Comparison of ENCODE assay signal across 30 mouse cellular contexts in the genomic region with DNA sequence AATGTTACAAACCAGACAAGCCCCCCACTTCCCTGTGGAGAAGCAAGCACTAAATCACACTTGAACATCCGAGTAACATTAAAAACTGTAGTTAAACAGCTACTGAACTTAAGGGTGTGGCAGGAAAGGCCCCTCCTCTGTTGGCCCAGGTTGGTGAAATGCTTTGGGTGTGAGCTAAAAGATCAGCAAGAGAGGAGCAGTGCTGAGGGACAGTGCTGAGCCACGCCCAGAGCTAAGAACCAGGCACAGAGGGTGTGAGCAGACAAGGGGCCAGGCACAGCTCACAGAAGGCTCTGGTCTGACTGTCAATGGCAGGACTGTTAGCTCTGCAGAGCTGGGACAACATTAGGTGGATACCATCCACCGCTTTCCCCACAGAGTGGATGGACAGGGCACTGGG. TPM values are rescaled to one million over a fixed set of nuclear protein-coding genes. Genes with fewer than 3 reads are reported as not detected.
DNase-seq lines count a peak whose midpoint lies in the region; ATAC-seq and TF ChIP-seq lines count a peak whose summit lies in the region.
"Had no signal": no experiment of that assay in that cellular context is flagged by ENCODE, and none has a peak within 500 bp of the region (broad histone marks: within the 10 kb centered on the region; RNA-seq: fewer than 3 reads in every experiment).

No protein-coding gene starts in this region.

- H3K9me3 ChIP-seq in hindbrain, embryonic 13.5 days: no peaks in the 10 kb centered on the region
- H3K9me3 ChIP-seq in hindbrain, embryonic 14.5 days (ENCODE audit: control insufficient read depth, low read length): no peaks in the 10 kb centered on the region
- no peaks in the 10 kb centered on the region for H3K9me3 ChIP-seq in liver, embryonic 14.5 days (ENCODE audit: control insufficient read depth, low read length)
- no peaks in the 10 kb centered on the region for H3K9me3 ChIP-seq in stomach, postnatal 0 days (ENCODE audit: control insufficient read depth, low read length)
- H3K9me3 ChIP-seq: forebrain, embryonic 13.5 days; hindbrain, embryonic 15.5 days; megakaryocyte, embryonic 14.5 days; midbrain, embryonic 15.5 days; stomach, embryonic 15.5 days had no signal

- H3K36me3 ChIP-seq in hindbrain, embryonic 13.5 days: peaks cover 60% of the 10 kb centered on the region
- peaks cover 52% of the 10 kb centered on the region for H3K36me3 ChIP-seq in hindbrain, embryonic 14.5 days (replicated peaks; ENCODE audit: control insufficient read depth, insufficient read depth)
- H3K36me3 ChIP-seq in liver, embryonic 14.5 days (replicated peaks; ENCODE audit: control insufficient read depth, insufficient read depth, low read depth): no peaks in the 10 kb centered on the region
- 0 out of 2 replicates have a peak, but pooled peaks cover 5% of the 10 kb centered on the region for H3K36me3 ChIP-seq in stomach, postnatal 0 days (ENCODE audit: control insufficient read depth, insufficient read depth, low read length)

- H3K4me3 ChIP-seq in hindbrain, embryonic 13.5 days: no peak overlapping the region
- H3K4me3 ChIP-seq in hindbrain, embryonic 14.5 days (replicated peaks; ENCODE audit: low read length): no peak overlapping the region
- H3K4me3 ChIP-seq in liver, embryonic 14.5 days (ENCODE audit: insufficient read depth in 1 of 2, low read depth in 2 of 2, low read length in 2 of 2): no peak overlapping the region
- no peak overlapping the region for H3K4me3 ChIP-seq in stomach, postnatal 0 days (ENCODE audit: low read depth, low read length)
- H3K4me3 ChIP-seq: forebrain, embryonic 13.5 days; hindbrain, embryonic 15.5 days; layer of hippocampus, adult 2 months; megakaryocyte, embryonic 14.5 days; midbrain, embryonic 15.5 days; stomach, embryonic 15.5 days had no signal

- WGBS in hindbrain, embryonic 13.5 days: 82% methylated on average over 3 of the region's 3 CpGs
- 83% methylated on average over 3 of the region's 3 CpGs for WGBS in hindbrain, embryonic 14.5 days
- WGBS in liver, embryonic 14.5 days (ENCODE audit: insufficient replicate concordance): 38% methylated on average over 3 of the region's 3 CpGs
- 53% methylated on average over 3 of the region's 3 CpGs for whole genome bisulfite sequencing in stomach, postnatal 0 days

- H3K27ac ChIP-seq in hindbrain, embryonic 13.5 days: no peak overlapping the region
- H3K27ac ChIP-seq in hindbrain, embryonic 14.5 days: no peak overlapping the region
- H3K27ac ChIP-seq in liver, embryonic 14.5 days: no peak overlapping the region
- no peak overlapping the region for H3K27ac ChIP-seq in stomach, postnatal 0 days (replicated peaks)
- H3K27ac ChIP-seq: forebrain, embryonic 13.5 days; hindbrain, embryonic 15.5 days; layer of hippocampus, adult 2 months; midbrain, embryonic 15.5 days; stomach, embryonic 15.5 days had no signal

- no peak for TF ChIP-seq EP300 in liver, embryonic 14.5 days (IDR thresholded peaks at IDR 0.05; ENCODE audit: low read depth)
- TF ChIP-seq EP300 in stomach, postnatal 0 days (optimal IDR thresholded peaks at IDR 0.05): no peak

- 0 out of 2 replicates have a peak overlapping the region, but pooled peaks have one; percentile 2 for H3K9ac ChIP-seq in hindbrain, embryonic 13.5 days
- H3K9ac ChIP-seq in hindbrain, embryonic 14.5 days: no peak overlapping the region
- no peak overlapping the region for H3K9ac ChIP-seq in liver, embryonic 14.5 days (replicated peaks)
- no peak overlapping the region for H3K9ac ChIP-seq in stomach, postnatal 0 days (ENCODE audit: low read length)
- H3K9ac ChIP-seq: forebrain, embryonic 13.5 days; hindbrain, embryonic 15.5 days; midbrain, embryonic 15.5 days; stomach, embryonic 15.5 days had no signal

- peaks cover 21% of the 10 kb centered on the region for H3K4me1 ChIP-seq in hindbrain, embryonic 13.5 days (replicated peaks)
- peaks cover 16% of the 10 kb centered on the region for H3K4me1 ChIP-seq in hindbrain, embryonic 14.5 days (replicated peaks; ENCODE audit: control insufficient read depth, insufficient read depth, low read length)
- peaks cover 2 to 12% of the 10 kb centered on the region in 2 experiments; a peak in 3 of 4 replicates for H3K4me1 ChIP-seq in liver, embryonic 14.5 days (replicated peaks; ENCODE audit: control insufficient read depth in 2 of 2, insufficient read depth in 2 of 2, low read length in 1 of 2)
- H3K4me1 ChIP-seq in stomach, postnatal 0 days (replicated peaks; ENCODE audit: control insufficient read depth, insufficient read depth): no peaks in the 10 kb centered on the region

- TF ChIP-seq CTCF in liver, embryonic 14.5 days (IDR thresholded peaks at IDR 0.05; ENCODE audit: low read depth): no peak
- TF ChIP-seq CTCF in stomach, postnatal 0 days (IDR thresholded peaks at IDR 0.05; ENCODE audit: low read depth): no peak

- H3K27me3 ChIP-seq in hindbrain, embryonic 13.5 days: peaks cover 5% of the 10 kb centered on the region; the same call in 1 of the 2 replicates
- H3K27me3 ChIP-seq in hindbrain, embryonic 14.5 days (ENCODE audit: control insufficient read depth, insufficient read depth, low read length): no peaks in the 10 kb centered on the region
- H3K27me3 ChIP-seq in liver, embryonic 14.5 days (ENCODE audit: control insufficient read depth, insufficient read depth, low read length): peaks cover 21% of the 10 kb centered on the region
- no peaks in the 10 kb centered on the region for H3K27me3 ChIP-seq in stomach, postnatal 0 days (ENCODE audit: control insufficient read depth, insufficient read depth, low read length)
- H3K27me3 ChIP-seq: forebrain, embryonic 13.5 days had no signal

- no peak for DNase-seq in hindbrain, embryonic 14.5 days (ENCODE audit: low spot score)
- peak in 1 of 3 experiments; percentile 28 for DNase-seq in liver, embryonic 14.5 days (ENCODE audit: low read depth in 3 of 3, low spot score in 3 of 3)
- no peak for DNase-seq in stomach, postnatal 0 days (ENCODE audit: low spot score)
- DNase-seq in layer of hippocampus, postnatal 10 days (ENCODE audit: low spot score in 2 of 2): no peak
- DNase-seq: adrenal gland, postnatal 14 days; cerebellum, adult 11-12 months; cerebellum, postnatal 25 days; gastrocnemius, postnatal 14 days; heart, postnatal 14 days; kidney, adult 11 months; kidney, postnatal 14 days; lung, postnatal 14 days; right cerebral cortex, postnatal 25 days; thymus, adult 2 months had no signal

- no peak for ATAC-seq in hindbrain, embryonic 13.5 days (ENCODE audit: low FRiP score)
- no peak for ATAC-seq in hindbrain, embryonic 14.5 days (ENCODE audit: low FRiP score)
- ATAC-seq in erythroblast, adult 5-6 weeks (replicated peaks; ENCODE audit: low FRiP score, poor library complexity, severe bottlenecking): peak; percentile 47
- peak; percentile 66; the same call in 1 of the 2 replicates for ATAC-seq in liver, embryonic 14.5 days (ENCODE audit: insufficient read depth)
- ATAC-seq in stomach, postnatal 0 days (ENCODE audit: low FRiP score, low TSS enrichment): peak; percentile 22; the same call in 1 of the 2 replicates
- no peak for ATAC-seq in CD4-positive, CD25-positive, alpha-beta regulatory T cell, adult 4 months
- ATAC-seq in granulocyte monocyte progenitor cell, adult 5-6 weeks (replicated peaks; ENCODE audit: poor library complexity, severe bottlenecking): no peak
- ATAC-seq: forebrain, embryonic 13.5 days; midbrain, embryonic 15.5 days had no signal

- H3K4me2 ChIP-seq in hindbrain, embryonic 13.5 days: no peak overlapping the region
- no peak overlapping the region for H3K4me2 ChIP-seq in hindbrain, embryonic 14.5 days (replicated peaks)
- no peak overlapping the region for H3K4me2 ChIP-seq in liver, embryonic 14.5 days (ENCODE audit: low read depth)
- H3K4me2 ChIP-seq in stomach, postnatal 0 days (replicated peaks; ENCODE audit: low read depth): no peak overlapping the region
- H3K4me2 ChIP-seq: forebrain, embryonic 13.5 days; hindbrain, embryonic 15.5 days; midbrain, embryonic 15.5 days; stomach, embryonic 15.5 days had no signal

RNA-seq across cellular contexts. Expression of a gene that starts 1.8 kb away (rescaled TPM):
- 1.1 and 1.6 TPM in 2 replicates for polyA plus RNA-seq in hindbrain, embryonic 13.5 days (2015; fragmentation: Nextera tagmentation; extraction: Ambion mirVana)
- 1.2 and 2.0 TPM in 2 replicates for polyA plus RNA-seq in hindbrain, embryonic 14.5 days (2014; fragmentation: Nextera tagmentation; extraction: Ambion mirVana)
- total RNA-seq in erythroblast, adult 5-6 weeks (2015; ENCODE audit: low replicate concordance): not detected in 2 replicates
- total RNA-seq in erythroblast, adult 5-6 weeks (2017; ENCODE audit: low replicate concordance): not detected in 2 replicates
- polyA plus RNA-seq in liver, embryonic 14.5 days (2012; rRNA removed): not detected in 2 replicates
- 0.10 TPM in 1 of 2 replicates, not detected in the other for polyA plus RNA-seq in liver, embryonic 14.5 days (2014; fragmentation: Nextera tagmentation; extraction: Ambion mirVana)
- 0.13 TPM in 2 replicates for polyA plus RNA-seq in stomach, postnatal 0 days (2015; fragmentation: Nextera tagmentation; extraction: Ambion mirVana)
- polyA plus RNA-seq in CD4-positive, CD25-positive, alpha-beta regulatory T cell, adult 4 months (2017; shearing (Covaris generic)): 1 to 10 TPM in 1 of 2 experiments, not detected in 1; 1.4 TPM
- total RNA-seq in layer of hippocampus, postnatal 10 days (2021): 1 to 10 TPM; 1.3 to 1.8 TPM
- total RNA-seq in granulocyte monocyte progenitor cell, adult 5-6 weeks (2014; fragmentation: Nextera tagmentation): not detected in 2 replicates
- not detected in 2 replicates for total RNA-seq in granulocyte monocyte progenitor cell, adult 5-6 weeks (2017)
- total RNA-seq: gastrocnemius, postnatal 14 days; heart, postnatal 14 days; liver, adult 2 months; neutrophil, adult 5-6 weeks had no signal
- polyA plus RNA-seq: liver, adult 2 months had no signal

RNA-seq across cellular contexts. Expression of a gene that starts 11.9 kb away (rescaled TPM):
- polyA plus RNA-seq in hindbrain, embryonic 13.5 days (2015; fragmentation: Nextera tagmentation; extraction: Ambion mirVana): 119 and 120 TPM in 2 replicates
- 105 and 110 TPM in 2 replicates for polyA plus RNA-seq in hindbrain, embryonic 14.5 days (2014; fragmentation: Nextera tagmentation; extraction: Ambion mirVana)
- total RNA-seq in erythroblast, adult 5-6 weeks (2015; ENCODE audit: low replicate concordance): 4.2 and 4.4 TPM in 2 replicates
- total RNA-seq in erythroblast, adult 5-6 weeks (2017; ENCODE audit: low replicate concordance): 10.0 and 18.3 TPM in 2 replicates
- polyA plus RNA-seq in liver, embryonic 14.5 days (2012; rRNA removed): 31.2 and 35.4 TPM in 2 replicates
- 55.9 and 62.1 TPM in 2 replicates for polyA plus RNA-seq in liver, embryonic 14.5 days (2014; fragmentation: Nextera tagmentation; extraction: Ambion mirVana)
- 70.6 and 70.8 TPM in 2 replicates for polyA plus RNA-seq in stomach, postnatal 0 days (2015; fragmentation: Nextera tagmentation; extraction: Ambion mirVana)
- 10 to 100 TPM; 85.0 to 99.0 TPM for polyA plus RNA-seq in CD4-positive, CD25-positive, alpha-beta regulatory T cell, adult 4 months (2017; shearing (Covaris generic))
- total RNA-seq in layer of hippocampus, postnatal 10 days (2021): 10 to 100 TPM; 41.3 to 48.8 TPM
- 29.0 and 61.6 TPM in 2 replicates for total RNA-seq in granulocyte monocyte progenitor cell, adult 5-6 weeks (2014; fragmentation: Nextera tagmentation)
- total RNA-seq in granulocyte monocyte progenitor cell, adult 5-6 weeks (2017): 54.6 and 62.5 TPM in 2 replicates

RNA-seq across cellular contexts. Expression of a gene that starts 13.2 kb away (rescaled TPM):
- 3.5 and 4.8 TPM in 2 replicates for polyA plus RNA-seq in hindbrain, embryonic 13.5 days (2015; fragmentation: Nextera tagmentation; extraction: Ambion mirVana)
- 0.67 and 0.74 TPM in 2 replicates for polyA plus RNA-seq in hindbrain, embryonic 14.5 days (2014; fragmentation: Nextera tagmentation; extraction: Ambion mirVana)
- total RNA-seq in erythroblast, adult 5-6 weeks (2015; ENCODE audit: low replicate concordance): not detected in 2 replicates
- total RNA-seq in erythroblast, adult 5-6 weeks (2017; ENCODE audit: low replicate concordance): not detected in 2 replicates
- 0.28 and 0.44 TPM in 2 replicates for polyA plus RNA-seq in liver, embryonic 14.5 days (2012; rRNA removed)
- 0.10 and 0.22 TPM in 2 replicates for polyA plus RNA-seq in liver, embryonic 14.5 days (2014; fragmentation: Nextera tagmentation; extraction: Ambion mirVana)
- 5.6 and 7.0 TPM in 2 replicates for polyA plus RNA-seq in stomach, postnatal 0 days (2015; fragmentation: Nextera tagmentation; extraction: Ambion mirVana)
- not detected for polyA plus RNA-seq in CD4-positive, CD25-positive, alpha-beta regulatory T cell, adult 4 months (2017; shearing (Covaris generic))
- 1 to 10 TPM; 6.2 to 8.7 TPM for total RNA-seq in layer of hippocampus, postnatal 10 days (2021)
- not detected in 2 replicates for total RNA-seq in granulocyte monocyte progenitor cell, adult 5-6 weeks (2014; fragmentation: Nextera tagmentation)
- not detected in 2 replicates for total RNA-seq in granulocyte monocyte progenitor cell, adult 5-6 weeks (2017)
- total RNA-seq: liver, adult 2 months; neutrophil, adult 5-6 weeks had no signal

RNA-seq across cellular contexts. Expression of a gene that starts 22.8 kb away (rescaled TPM):
- polyA plus RNA-seq in hindbrain, embryonic 13.5 days (2015; fragmentation: Nextera tagmentation; extraction: Ambion mirVana): not detected in 2 replicates
- polyA plus RNA-seq in hindbrain, embryonic 14.5 days (2014; fragmentation: Nextera tagmentation; extraction: Ambion mirVana): not detected in 2 replicates
- not detected in 2 replicates for total RNA-seq in erythroblast, adult 5-6 weeks (2015; ENCODE audit: low replicate concordance)
- total RNA-seq in erythroblast, adult 5-6 weeks (2017; ENCODE audit: low replicate concordance): not detected in 2 replicates
- not detected in 2 replicates for polyA plus RNA-seq in liver, embryonic 14.5 days (2012; rRNA removed)
- polyA plus RNA-seq in liver, embryonic 14.5 days (2014; fragmentation: Nextera tagmentation; extraction: Ambion mirVana): not detected in 2 replicates
- polyA plus RNA-seq in stomach, postnatal 0 days (2015; fragmentation: Nextera tagmentation; extraction: Ambion mirVana): not detected in 2 replicates
- not detected for polyA plus RNA-seq in CD4-positive, CD25-positive, alpha-beta regulatory T cell, adult 4 months (2017; shearing (Covaris generic))
- total RNA-seq in layer of hippocampus, postnatal 10 days (2021): not detected
- total RNA-seq in granulocyte monocyte progenitor cell, adult 5-6 weeks (2014; fragmentation: Nextera tagmentation): not detected in 2 replicates
- total RNA-seq in granulocyte monocyte progenitor cell, adult 5-6 weeks (2017): not detected in 2 replicates
- total RNA-seq: adrenal gland, postnatal 14 days; CH12.LX; gastrocnemius, postnatal 14 days; heart, postnatal 14 days; layer of hippocampus, adult 2 months; left cerebral cortex, adult 18-20 months; left cerebral cortex, postnatal 36 days; liver, adult 2 months; neutrophil, adult 5-6 weeks had no signal
- polyA plus RNA-seq: brain, embryonic 14.5 days; forebrain, embryonic 13.5 days; hindbrain, embryonic 15.5 days; liver, adult 2 months; midbrain, embryonic 15.5 days; stomach, embryonic 15.5 days; thymus, adult 2 months had no signal

RNA-seq across cellular contexts. Expression of a gene that starts 23.0 kb away (rescaled TPM):
- polyA plus RNA-seq in hindbrain, embryonic 13.5 days (2015; fragmentation: Nextera tagmentation; extraction: Ambion mirVana): 0.16 and 0.22 TPM in 2 replicates
- 0.43 and 0.89 TPM in 2 replicates for polyA plus RNA-seq in hindbrain, embryonic 14.5 days (2014; fragmentation: Nextera tagmentation; extraction: Ambion mirVana)
- not detected in 2 replicates for total RNA-seq in erythroblast, adult 5-6 weeks (2015; ENCODE audit: low replicate concordance)
- total RNA-seq in erythroblast, adult 5-6 weeks (2017; ENCODE audit: low replicate concordance): not detected in 2 replicates
- polyA plus RNA-seq in liver, embryonic 14.5 days (2012; rRNA removed): 0.02 TPM in 1 of 2 replicates, not detected in the other
- polyA plus RNA-seq in liver, embryonic 14.5 days (2014; fragmentation: Nextera tagmentation; extraction: Ambion mirVana): not detected in 2 replicates
- polyA plus RNA-seq in stomach, postnatal 0 days (2015; fragmentation: Nextera tagmentation; extraction: Ambion mirVana): not detected in 2 replicates
- not detected for polyA plus RNA-seq in CD4-positive, CD25-positive, alpha-beta regulatory T cell, adult 4 months (2017; shearing (Covaris generic))
- total RNA-seq in layer of hippocampus, postnatal 10 days (2021): 1 to 10 TPM; 1.7 to 2.2 TPM
- not detected in 2 replicates for total RNA-seq in granulocyte monocyte progenitor cell, adult 5-6 weeks (2014; fragmentation: Nextera tagmentation)
- total RNA-seq in granulocyte monocyte progenitor cell, adult 5-6 weeks (2017): not detected in 2 replicates
- total RNA-seq: adrenal gland, postnatal 14 days; CH12.LX; gastrocnemius, postnatal 14 days; liver, adult 2 months; neutrophil, adult 5-6 weeks had no signal
- polyA plus RNA-seq: liver, adult 2 months had no signal

Comparison
In these comparisons a context has a peak if more than half of its experiments do, and no peak if none do; other contexts are left out.
1. ATAC-seq: peak in erythroblast, adult 5-6 weeks (single experiment), liver, embryonic 14.5 days (single experiment) and stomach, postnatal 0 days (single experiment); none in hindbrain, embryonic 13.5 days (single experiment), hindbrain, embryonic 14.5 days (single experiment), CD4-positive, CD25-positive, alpha-beta regulatory T cell, adult 4 months (single experiment) and granulocyte monocyte progenitor cell, adult 5-6 weeks (single experiment).